Mouse (Mus musculus): ENCODE measurements around the gene Prkn.

DNA sequence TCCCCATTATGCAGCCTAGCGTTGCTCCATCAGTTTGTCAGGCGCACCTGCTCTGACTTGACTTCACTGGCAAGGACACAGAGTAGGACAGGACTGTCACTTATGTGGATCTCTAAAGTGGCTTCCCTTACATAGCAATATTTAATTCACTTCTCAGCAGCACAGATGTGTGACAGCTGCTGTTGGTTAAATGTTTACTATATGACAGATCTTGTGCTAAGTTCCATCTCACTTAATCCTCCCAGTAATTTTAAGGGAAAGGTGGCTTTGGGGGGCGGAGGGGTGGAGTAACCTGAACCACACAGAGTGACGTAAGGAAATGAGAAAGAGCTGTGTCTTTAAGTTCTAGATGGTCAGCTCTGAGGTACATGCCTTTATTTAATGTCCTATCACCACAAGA, 1072.0 kb downstream of the Prkn start:
- no peak for TF ChIP-seq POLR2A (IDR thresholded peaks at IDR 0.05; ENCODE audit: borderline replicate concordance, extremely low read depth, low read depth, low read length)
- TF ChIP-seq CTCF (IDR thresholded peaks at IDR 0.05; ENCODE audit: insufficient read depth, low read length), result no peak

Data from lung, adult 2 months (tissue).